Mouse (Mus musculus) kidney, postnatal 10 days (tissue): ENCODE measurements around the gene Crebrf.

ENCODE experiments used
- DNase-seq: peaks from one replicate; pipeline ENCODE4 v3.0.0; 2021; ENCODE audit warnings: mixed read lengths

Gene Crebrf

DNA sequence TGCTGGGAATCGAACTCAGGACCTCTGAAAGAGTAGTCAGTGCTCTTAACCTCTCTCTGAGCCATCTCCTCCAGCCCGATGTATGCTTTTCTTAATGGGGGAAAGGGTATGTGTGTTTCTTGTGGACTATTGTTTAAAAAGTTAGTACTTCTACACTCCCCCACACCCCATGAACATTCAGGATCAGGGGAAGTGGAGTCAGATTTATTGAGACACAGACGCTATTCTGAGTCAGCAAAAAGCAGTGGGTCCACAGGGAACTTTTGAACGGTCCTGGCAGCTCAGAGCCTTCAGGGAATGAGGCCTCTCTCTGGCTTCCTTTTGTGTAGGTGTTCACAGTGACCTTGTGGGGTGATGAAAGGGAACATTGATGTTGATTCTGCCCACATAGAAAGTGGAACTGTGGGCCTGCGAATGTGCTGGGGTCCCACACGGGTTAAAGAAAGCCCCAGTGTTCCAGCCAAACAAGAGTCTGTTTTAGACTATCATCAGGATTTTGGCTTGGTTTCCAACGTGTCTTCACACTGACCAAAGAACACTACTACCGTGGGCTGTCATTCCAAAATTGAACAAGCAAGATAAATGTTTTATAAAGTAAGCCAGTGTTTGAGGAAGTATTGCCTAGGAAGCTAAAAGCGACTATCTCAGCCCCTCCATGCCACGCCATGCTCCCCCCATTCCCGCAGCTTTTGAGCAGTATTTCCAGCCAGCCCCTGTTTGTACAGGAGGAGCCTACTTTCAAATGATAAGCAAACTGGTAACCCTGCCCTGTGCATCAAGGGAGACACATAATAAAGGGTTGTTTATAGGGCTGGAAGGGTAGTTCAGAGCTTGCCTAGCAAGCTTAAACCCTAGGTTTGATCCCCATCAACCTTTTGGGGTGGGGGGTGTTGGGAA is 9.7 kb upstream of the Crebrf start:
- DNase-seq, result no peak

- DNase-seq, result no peak
These were observed 8.4 kb upstream of the Crebrf start for GRCm38 (mm10) chr17:26707066-26707465.

DNA sequence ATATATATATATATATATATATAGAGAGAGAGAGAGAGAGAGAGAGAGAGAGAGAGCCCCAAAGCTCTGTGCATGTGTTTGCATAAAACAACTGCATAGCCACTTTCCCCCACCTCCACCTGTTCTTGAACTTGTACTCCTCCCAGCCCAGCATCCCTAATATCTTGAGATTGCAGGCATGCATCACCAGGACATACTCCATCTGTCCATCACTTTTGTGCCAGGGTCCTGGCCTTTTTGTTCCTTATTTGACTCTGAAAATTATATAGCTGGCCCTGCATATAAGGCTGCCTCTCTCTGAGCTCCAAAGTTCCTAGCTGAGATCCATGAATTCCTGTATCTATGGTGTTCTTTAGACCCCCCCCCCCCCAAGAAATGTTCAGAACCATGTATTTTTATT is 7.0 kb upstream of the Crebrf start:
- no peak for DNase-seq

- no peak for DNase-seq
These were observed 6.4 kb upstream of the Crebrf start for GRCm38 (mm10) chr17:26708993-26709590.

GRCm38 (mm10) chr17:26710049-26710448 is 5.4 kb upstream of the Crebrf start:
- DNase-seq, result no peak

GRCm38 (mm10) chr17:26715916-26716717 is 667 bp downstream of the Crebrf start:
- DNase-seq, result peak; percentile 97

GRCm38 (mm10) chr17:26717868-26718267 is 2.4 kb downstream of the Crebrf start:
- DNase-seq, result no peak

DNA sequence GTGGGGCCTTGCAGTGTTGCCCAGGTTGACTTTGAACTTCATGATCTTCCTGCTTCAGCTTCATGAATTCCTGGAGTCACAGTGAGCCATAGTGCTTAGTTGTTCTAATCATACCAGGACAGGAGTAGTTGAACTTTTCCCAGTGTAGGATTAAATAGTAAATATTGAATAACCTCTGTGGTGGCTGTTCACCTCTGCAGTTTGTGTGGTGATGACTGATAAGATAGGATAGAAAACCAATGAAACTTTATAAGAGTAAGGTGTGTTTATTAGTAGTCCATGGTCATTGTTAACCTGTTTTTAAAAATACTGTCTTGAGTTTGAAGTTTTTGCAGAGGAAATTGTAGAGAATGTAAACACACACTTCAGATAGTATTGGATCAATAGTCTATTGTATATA is 4.0 kb downstream of the Crebrf start:
- no peak for DNase-seq

GRCm38 (mm10) chr17:26721802-26722201 is 6.4 kb downstream of the Crebrf start:
- DNase-seq, result no peak

DNA sequence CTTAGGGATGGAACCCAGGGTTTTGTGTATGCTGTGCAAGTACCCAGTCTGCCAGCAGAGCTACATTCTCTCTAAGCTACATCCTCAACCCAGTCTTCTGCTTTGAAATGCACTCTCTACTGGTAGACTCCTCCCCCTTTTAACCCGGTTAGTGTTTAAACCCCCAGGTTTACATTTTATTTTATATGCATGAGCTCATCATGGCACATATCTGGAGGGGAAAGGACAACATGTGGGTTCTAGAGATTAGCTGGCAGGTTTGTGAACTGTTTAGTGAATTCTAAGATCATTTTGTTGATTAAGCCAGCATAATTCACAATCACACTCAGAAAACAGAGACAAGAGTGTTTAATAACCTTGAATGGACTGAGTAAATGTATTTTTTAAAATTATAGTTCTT is 9.3 kb downstream of the Crebrf start:
- DNase-seq, result no peak

DNA sequence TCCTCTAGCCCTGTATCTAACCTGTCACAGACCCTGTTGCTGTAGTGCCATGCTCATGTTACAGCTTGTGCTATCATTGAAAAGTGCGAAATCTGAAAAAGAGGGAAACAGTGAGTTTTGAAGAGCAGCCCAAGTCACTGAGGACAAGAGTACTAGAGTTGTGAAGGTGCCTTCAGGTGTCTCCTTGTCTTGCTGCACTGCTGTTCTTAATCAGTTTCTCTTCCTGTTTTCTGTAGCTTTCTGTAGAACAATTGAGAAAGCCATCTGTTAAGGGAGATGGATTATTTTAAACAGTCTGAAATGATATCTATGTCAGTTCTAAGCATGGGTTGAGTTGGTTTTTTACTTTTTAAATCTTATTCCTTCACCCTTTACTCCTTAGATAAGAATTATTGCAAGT is 11.2 kb downstream of the Crebrf start:
- no peak for DNase-seq

- no peak for DNase-seq
These were observed 11.8 kb downstream of the Crebrf start for GRCm38 (mm10) chr17:26727110-26727755.

GRCm38 (mm10) chr17:26742581-26742980 is 27.1 kb downstream of the Crebrf start:
- DNase-seq, result no peak

DNA sequence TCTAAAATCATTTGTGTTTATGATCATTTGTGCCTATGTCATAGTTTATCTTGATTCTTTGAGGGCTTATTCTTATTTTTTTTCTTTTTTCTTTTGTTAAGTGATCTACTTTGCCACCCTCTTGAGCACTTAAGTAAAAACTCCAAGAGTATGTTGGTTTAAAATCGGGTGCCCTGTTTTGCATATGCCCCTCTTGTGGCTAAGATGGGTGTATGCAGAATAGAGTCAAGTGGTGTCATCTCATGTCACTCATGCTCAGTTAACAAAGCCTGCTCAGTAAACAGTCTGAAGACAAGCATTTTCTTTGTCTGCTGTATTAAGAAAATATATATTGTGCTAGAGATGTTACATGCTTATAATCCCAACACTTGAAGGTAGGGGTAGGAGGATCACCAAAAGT is 27.8 kb downstream of the Crebrf start:
- DNase-seq, result no peak

DNA sequence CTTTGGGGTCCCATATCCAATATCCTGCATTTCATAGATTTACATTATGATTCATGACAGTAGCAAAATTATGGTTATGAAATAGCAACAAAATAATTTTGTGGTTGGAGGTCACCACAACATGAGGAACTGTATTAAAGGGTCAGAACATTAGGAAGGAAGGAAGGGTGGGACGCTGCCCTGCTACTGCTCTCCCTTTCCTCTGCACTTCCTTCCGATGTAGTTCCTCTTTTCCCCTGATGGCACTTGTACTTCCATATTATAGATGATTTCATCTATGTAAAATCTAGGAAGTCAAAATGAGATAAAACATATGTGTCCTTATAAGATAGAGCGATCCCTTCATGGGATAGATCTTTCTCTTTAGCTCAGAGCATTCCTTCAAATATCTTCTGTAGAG is 34.5 kb downstream of the Crebrf start:
- DNase-seq, result no peak

- no peak for DNase-seq
These were observed 36.8 kb downstream of the Crebrf start for GRCm38 (mm10) chr17:26752297-26752696.

DNA sequence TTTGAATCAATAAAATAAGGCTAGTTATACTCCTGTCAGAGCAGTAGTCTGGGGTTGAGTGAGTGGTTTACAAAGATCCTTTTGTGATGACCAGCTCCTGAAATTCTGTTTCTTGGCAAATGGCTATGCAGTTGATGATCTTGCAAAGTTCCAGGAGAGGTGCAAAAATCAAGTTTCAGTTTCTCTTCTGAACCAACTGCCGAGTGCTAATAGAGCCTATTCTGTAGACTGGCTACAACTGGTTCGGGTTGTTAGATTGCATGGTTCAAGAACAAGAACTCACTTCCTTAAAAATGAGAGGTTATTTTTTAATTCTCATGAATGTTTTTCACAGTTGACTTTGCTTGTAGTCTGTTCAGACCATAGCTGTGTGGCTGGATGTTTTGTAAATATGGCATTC is 38.0 kb downstream of the Crebrf start:
- no peak for DNase-seq

GRCm38 (mm10) chr17:26767100-26767753 is 51.8 kb downstream of the Crebrf start:
- DNase-seq, result no peak

- DNase-seq, result no peak
These were observed 52.3 kb downstream of the Crebrf start for GRCm38 (mm10) chr17:26767754-26768124.

DNA sequence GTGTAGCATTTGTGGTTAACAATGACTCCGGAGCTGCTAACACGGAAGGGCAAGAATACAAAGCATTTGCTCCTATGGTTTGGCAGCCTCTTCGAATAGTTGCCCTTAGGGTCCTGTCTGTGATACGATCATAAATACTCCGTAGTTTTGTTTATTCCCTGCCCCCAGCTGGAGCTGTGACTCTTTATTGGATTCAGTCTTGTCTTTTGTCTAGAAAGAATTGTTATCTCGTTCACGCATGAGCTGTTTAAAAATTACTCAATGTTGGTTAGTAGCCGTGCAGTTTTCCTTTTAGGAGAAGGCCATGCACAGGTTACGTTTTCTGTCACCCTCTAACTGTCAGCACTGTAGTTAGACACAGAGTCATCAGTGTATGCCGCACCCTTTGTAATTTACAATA is 60.8 kb downstream of the Crebrf start:
- no peak for DNase-seq

DNA sequence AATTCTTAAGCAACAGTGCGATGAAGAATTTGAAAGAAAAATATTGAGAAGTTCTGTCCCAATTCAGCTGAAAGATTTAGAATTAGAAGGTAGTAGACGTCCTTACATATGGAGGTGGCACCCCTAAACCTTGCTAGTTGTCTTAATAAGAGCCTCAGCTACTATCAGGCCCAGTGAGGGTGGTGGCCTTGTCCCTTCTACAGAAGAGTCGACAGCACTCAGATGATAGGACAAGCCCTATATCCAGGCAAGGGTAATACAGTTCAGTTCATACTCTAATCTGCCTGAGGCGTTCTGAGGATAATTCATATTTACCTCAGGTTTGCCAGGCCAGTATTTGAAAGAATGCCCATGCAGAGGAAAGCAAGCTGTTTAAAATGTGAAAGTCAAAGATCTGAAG is 62.6 kb downstream of the Crebrf start:
- no peak for DNase-seq

DNA sequence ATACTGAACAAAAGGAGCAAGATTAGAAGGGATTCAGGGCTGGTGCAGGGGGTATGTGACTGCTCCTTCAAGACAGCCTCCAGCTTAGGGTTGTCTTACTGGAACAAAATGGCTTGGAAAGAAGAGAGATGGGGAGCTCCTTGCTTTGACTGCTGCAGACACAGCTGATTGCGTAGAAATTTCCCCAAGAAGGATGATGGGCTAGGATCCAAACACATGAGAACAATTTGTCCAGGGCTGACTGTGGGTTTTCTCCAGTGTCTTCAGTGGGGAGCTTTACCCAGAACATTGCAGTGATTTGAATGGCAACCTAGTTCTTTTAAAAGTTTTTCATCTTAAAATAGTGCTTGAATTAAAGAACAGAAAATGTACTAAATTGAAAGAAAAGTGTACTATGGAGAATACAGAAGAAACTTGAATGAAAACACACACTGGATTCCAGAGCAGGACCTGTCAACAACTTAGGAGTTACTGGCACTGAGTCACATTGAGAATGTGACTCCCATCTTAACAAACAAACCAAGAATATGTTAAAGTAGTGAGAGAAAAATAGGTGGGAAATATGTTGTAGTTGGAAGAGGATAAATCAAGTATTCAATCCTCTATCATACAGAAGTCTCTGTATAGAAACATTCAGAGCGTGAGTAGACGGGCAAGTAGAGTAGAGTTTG is 63.1 kb downstream of the Crebrf start:
- DNase-seq, result no peak
